Mouse (Mus musculus): ENCODE results near the gene Usp10.

DNA sequence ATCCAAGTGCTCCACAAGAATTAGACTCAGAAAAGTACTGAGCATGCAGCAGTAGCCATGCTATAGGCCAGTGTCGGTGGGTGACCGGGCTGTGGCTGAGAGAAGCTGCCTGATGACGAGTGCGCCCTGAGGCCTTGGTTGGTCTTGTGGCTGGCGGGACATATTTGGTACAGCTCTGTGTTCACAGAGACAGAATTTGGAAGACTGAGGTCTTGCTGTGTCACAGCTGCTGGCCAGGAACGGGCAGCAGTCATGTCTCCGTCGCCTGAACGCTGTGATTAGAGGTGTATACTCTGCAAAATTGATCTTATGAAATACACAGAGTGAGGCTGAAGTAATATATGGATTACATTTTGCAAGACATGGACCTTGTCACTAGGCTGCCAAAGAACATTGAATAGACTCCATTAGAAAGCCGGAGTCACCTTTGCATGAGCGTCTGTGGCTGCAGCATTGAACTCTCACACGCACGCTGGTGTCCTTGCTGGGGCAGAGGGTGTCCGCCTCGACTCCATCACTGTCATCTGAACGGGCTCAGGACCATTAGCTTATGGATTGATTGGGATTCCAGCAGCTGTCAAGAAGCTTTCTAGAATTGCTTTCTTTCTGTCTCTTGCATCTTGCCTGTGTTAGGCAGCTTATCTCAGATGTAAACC lies 6.2 kb downstream of the Usp10 start:
- no peak for TF ChIP-seq POLR2A (IDR thresholded peaks at IDR 0.05; ENCODE audit: borderline replicate concordance, control insufficient read depth, low read depth, low read length)
- no peak for TF ChIP-seq CTCF (IDR thresholded peaks at IDR 0.05; ENCODE audit: control insufficient read depth, insufficient read depth, low read length)
